Mouse (Mus musculus): Measurements from ENCODE around the gene Rasgrf2. TPM values are rescaled to one million over a fixed set of nuclear protein-coding genes. Genes with fewer than 3 reads are reported as not detected.

The Rasgrf2 gene
- polyA plus RNA-seq, 1 experiment, result not detected

DNA sequence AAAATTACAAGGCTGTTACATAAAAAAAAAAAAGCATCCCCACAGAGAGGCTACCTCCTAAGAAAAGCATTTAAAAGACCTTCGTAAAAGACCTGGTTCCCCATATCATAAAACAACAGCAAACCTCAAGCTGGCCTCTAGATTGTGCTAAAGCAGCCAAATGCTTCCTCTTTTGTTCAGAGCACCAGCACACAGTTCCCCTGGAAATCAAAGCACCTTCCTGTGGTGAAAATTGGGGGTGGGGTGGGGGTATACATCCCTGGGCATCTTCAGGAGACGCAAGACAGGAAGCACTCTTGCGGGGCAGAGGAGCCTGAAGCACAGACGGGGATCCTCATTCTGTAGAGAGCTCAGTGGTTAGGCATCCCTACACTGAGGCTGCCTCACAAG lies 216.3 kb downstream of the Rasgrf2 start:
- H3K4me1 ChIP-seq (ENCODE audit: control insufficient read depth), result no peaks in the 10 kb centered on the region
- TF ChIP-seq TAL1 (IDR thresholded peaks at IDR 0.05; ENCODE audit: low read length) (no peak), GATA1 (IDR thresholded peaks at IDR 0.05; ENCODE audit: low read length) (no peak)
- no peaks in the 10 kb centered on the region for H3K9me3 ChIP-seq (ENCODE audit: control insufficient read depth, low read length)
- no peak overlapping the region for H3K4me3 ChIP-seq (replicated peaks)
- no peaks in the 10 kb centered on the region for H3K36me3 ChIP-seq (ENCODE audit: control insufficient read depth)
- no peaks in the 10 kb centered on the region for H3K27me3 ChIP-seq (ENCODE audit: control insufficient read depth)

DNA sequence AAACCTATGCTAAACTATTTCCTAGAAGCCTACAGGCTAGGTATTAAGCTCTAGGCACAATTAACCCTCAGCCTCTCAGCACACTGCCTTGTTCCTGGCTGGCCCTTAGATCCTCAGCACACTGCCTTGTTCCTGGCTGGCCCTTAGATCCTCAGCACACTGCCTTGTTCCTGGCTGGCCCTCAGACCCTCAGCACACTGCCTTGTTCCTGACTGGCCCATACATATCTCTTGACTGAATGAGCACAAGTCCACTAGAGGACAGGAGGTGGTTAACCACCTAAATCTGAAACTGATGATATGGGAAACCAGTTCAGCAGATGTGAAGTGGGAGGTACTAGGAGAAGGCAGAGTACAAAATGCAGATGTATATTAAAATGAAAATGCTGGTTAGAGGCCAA lies 219.8 kb downstream of the Rasgrf2 start:
- H3K27me3 ChIP-seq (ENCODE audit: control insufficient read depth), result no peaks in the 10 kb centered on the region
- TF ChIP-seq GATA1 (IDR thresholded peaks at IDR 0.05; ENCODE audit: low read length) (no peak), TAL1 (IDR thresholded peaks at IDR 0.05; ENCODE audit: low read length) (no peak)
- no peaks in the 10 kb centered on the region for H3K9me3 ChIP-seq (ENCODE audit: control insufficient read depth, low read length)
- no peaks in the 10 kb centered on the region for H3K4me1 ChIP-seq (ENCODE audit: control insufficient read depth)
- H3K4me3 ChIP-seq (replicated peaks), result no peak overlapping the region
- H3K36me3 ChIP-seq (ENCODE audit: control insufficient read depth), result no peaks in the 10 kb centered on the region

DNA sequence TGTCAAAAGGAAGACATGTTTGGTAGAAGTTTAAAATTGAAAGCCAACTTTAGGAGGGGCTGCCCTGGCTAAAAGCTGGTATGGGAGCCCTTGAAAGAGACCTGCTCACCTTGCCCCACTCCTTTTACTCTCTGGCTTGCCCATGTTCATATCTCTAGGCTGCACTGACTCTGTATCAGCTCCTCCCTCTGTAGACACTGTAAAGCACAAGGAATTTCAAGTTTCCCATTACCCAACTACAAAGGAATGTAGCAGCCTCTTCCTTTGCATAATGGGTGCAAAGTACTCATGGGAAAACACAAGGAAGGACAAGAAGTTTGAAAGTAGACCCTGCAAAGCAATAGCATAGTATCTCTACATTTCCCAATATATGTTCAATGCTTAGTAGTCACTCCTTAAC lies 220.2 kb downstream of the Rasgrf2 start:
- H3K36me3 ChIP-seq (ENCODE audit: control insufficient read depth), result no peaks in the 10 kb centered on the region
- H3K9me3 ChIP-seq (ENCODE audit: control insufficient read depth, low read length), result no peaks in the 10 kb centered on the region
- no peaks in the 10 kb centered on the region for H3K27me3 ChIP-seq (ENCODE audit: control insufficient read depth)
- no peak overlapping the region for H3K4me3 ChIP-seq (replicated peaks)
- no peaks in the 10 kb centered on the region for H3K4me1 ChIP-seq (ENCODE audit: control insufficient read depth)
- TF ChIP-seq TAL1 (IDR thresholded peaks at IDR 0.05; ENCODE audit: low read length) (no peak), GATA1 (IDR thresholded peaks at IDR 0.05; ENCODE audit: low read length) (no peak)

DNA sequence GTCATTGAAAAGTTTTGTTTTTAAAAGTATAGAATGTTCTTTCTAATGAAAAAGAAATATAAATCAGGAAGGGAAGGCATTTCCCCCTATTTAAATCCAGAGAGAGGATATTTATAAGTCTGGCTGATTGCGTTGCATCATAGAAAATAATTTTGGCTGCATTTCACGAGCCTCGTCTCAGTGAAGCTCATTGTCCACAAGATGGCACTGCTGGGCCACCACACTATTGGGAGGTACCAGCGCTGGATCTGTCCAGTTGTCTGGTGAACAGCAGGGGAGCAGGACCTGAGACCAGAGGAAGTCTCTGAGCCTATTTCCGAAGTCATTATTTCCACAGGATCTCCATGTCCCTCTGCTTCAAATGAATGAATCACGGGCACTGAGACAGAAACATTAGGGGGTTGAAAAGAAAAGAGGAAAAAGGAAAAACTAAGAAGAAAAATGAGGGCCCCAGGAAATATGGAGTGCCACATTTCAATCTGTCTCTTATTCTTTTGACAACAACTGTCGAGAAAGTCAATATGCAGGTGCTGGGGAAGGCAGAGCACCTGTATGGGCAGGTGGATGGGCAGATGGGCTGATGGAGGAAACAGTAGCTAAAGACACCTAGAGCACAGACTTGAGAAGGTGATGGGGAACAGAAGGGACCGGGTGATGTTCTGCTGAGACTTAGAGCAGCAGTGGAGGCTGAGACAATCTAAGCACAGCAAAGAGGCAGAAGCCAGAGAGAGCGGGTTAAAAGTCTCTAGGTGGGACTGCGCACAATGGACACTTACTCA lies 223.1 kb downstream of the Rasgrf2 start:
- no peak overlapping the region for H3K4me3 ChIP-seq (replicated peaks)
- H3K9me3 ChIP-seq (ENCODE audit: control insufficient read depth, low read length), result no peaks in the 10 kb centered on the region
- TF ChIP-seq TAL1 (IDR thresholded peaks at IDR 0.05; ENCODE audit: low read length) (no peak), GATA1 (IDR thresholded peaks at IDR 0.05; ENCODE audit: low read length) (no peak)
- no peaks in the 10 kb centered on the region for H3K27me3 ChIP-seq (ENCODE audit: control insufficient read depth)
- H3K4me1 ChIP-seq (ENCODE audit: control insufficient read depth), result no peaks in the 10 kb centered on the region
- H3K36me3 ChIP-seq (ENCODE audit: control insufficient read depth), result no peaks in the 10 kb centered on the region

- no peaks in the 10 kb centered on the region for H3K4me1 ChIP-seq (ENCODE audit: control insufficient read depth)
- TF ChIP-seq GATA1 (IDR thresholded peaks at IDR 0.05; ENCODE audit: low read length), result no peak
- no peak for TF ChIP-seq TAL1 (IDR thresholded peaks at IDR 0.05; ENCODE audit: low read length)
Measured at GRCm38 (mm10) chr13:91906338-91906737, 225.1 kb downstream of the Rasgrf2 start.

DNA sequence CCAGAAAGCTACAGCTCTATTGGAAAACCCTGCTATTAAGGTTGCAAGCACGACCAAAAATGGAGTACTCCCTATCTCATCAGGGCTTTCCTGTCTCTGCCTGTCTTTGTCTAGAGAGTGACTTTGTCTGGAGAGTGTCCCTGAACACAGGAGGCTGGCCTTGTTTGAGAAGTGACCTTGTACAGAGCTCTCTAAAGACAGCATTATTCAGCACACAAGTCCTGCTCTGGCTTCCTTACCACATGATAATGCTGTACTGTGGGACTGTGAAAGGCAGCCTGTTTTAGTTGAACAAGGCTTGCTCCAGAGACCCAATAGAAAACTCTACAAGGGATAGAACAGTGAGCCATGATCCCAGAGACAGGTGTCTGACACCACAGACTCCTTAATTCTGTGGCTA lies 235.0 kb downstream of the Rasgrf2 start:
- H3K4me1 ChIP-seq (ENCODE audit: control insufficient read depth), result no peaks in the 10 kb centered on the region
- no peaks in the 10 kb centered on the region for H3K27me3 ChIP-seq (ENCODE audit: control insufficient read depth)
- no peaks in the 10 kb centered on the region for H3K36me3 ChIP-seq (ENCODE audit: control insufficient read depth)
- TF ChIP-seq GATA1 (IDR thresholded peaks at IDR 0.05; ENCODE audit: low read length), result no peak
- TF ChIP-seq TAL1 (IDR thresholded peaks at IDR 0.05; ENCODE audit: low read length), result no peak
- no peak overlapping the region for H3K4me3 ChIP-seq (replicated peaks)
- no peaks in the 10 kb centered on the region for H3K9me3 ChIP-seq (ENCODE audit: control insufficient read depth, low read length)

More at GRCm38 (mm10) chr13:91906338-91906737, 225.1 kb downstream of the Rasgrf2 start:
- H3K36me3 ChIP-seq (ENCODE audit: control insufficient read depth), result no peaks in the 10 kb centered on the region
- H3K27me3 ChIP-seq (ENCODE audit: control insufficient read depth), result no peaks in the 10 kb centered on the region
- no peak overlapping the region for H3K4me3 ChIP-seq (replicated peaks)
- no peaks in the 10 kb centered on the region for H3K9me3 ChIP-seq (ENCODE audit: control insufficient read depth, low read length)

DNA sequence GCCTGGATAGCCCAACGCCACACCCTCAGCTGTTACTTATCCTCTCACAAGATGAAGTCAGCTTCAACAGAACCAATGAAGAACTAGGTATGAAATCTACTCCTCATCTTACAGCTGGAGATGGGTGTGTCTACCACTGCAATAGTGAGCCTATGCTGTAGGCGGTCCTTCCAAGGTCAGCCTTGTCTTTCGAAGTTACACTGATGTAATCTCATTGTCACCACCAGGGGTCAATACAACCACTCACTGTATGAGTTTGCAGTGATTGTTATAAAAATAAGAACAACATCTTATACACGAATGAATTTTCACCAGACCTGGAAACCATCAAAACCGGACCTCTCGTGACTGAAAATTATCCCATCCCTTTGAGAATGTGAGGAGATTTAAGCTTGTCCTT lies 238.3 kb downstream of the Rasgrf2 start:
- Histone ChIP-seq H3K27me3 (ENCODE audit: control insufficient read depth) (no peaks in the 10 kb centered on the region), H3K4me1 (ENCODE audit: control insufficient read depth) (no peaks in the 10 kb centered on the region), H3K4me3 (replicated peaks) (no peak overlapping the region), H3K36me3 (ENCODE audit: control insufficient read depth) (no peaks in the 10 kb centered on the region), H3K9me3 (ENCODE audit: control insufficient read depth, low read length) (no peaks in the 10 kb centered on the region)
- TF ChIP-seq GATA1 (IDR thresholded peaks at IDR 0.05; ENCODE audit: low read length) (no peak), TAL1 (IDR thresholded peaks at IDR 0.05; ENCODE audit: low read length) (no peak)

- Histone ChIP-seq H3K4me1 (ENCODE audit: control insufficient read depth) (no peaks in the 10 kb centered on the region), H3K27me3 (ENCODE audit: control insufficient read depth) (no peaks in the 10 kb centered on the region), H3K9me3 (ENCODE audit: control insufficient read depth, low read length) (no peaks in the 10 kb centered on the region), H3K36me3 (ENCODE audit: control insufficient read depth) (no peaks in the 10 kb centered on the region), H3K4me3 (replicated peaks) (no peak overlapping the region)
- TF ChIP-seq GATA1 (IDR thresholded peaks at IDR 0.05; ENCODE audit: low read length), result no peak
- TF ChIP-seq TAL1 (IDR thresholded peaks at IDR 0.05; ENCODE audit: low read length), result no peak
Measured at GRCm38 (mm10) chr13:91890031-91890619, 241.3 kb downstream of the Rasgrf2 start.

DNA sequence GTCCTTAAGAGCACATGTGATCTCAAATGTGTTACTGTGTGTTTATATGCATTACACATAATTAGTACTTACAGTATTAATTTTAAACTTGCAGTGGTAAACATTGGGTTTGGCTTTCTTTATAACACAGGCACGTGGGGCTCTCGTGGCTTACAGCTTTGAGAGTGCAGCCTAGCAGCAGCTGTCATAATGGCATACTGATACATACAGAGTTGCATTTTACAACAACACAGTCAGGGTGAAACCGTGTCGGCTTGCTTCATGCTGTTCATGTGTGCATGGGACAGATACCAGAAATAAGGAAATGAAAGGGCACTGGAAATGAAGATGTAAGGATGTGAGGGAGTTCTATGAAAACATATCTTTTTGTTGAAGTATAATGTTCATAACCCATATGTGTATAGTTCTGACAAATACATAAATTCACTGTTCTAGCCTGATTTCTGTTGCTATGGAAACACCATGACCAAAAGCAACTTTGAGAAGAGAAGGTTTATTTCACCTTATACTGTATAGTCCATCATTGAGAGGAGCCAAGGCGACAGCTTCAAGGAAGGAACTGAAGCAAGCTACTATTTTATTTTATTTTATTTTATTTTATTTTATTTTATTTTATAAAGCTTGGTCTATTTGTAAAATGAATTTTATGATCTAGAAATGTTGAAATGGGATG lies 246.6 kb downstream of the Rasgrf2 start:
- Histone ChIP-seq H3K9me3 (ENCODE audit: control insufficient read depth, low read length) (no peaks in the 10 kb centered on the region), H3K4me3 (replicated peaks) (no peak overlapping the region), H3K27me3 (ENCODE audit: control insufficient read depth) (no peaks in the 10 kb centered on the region), H3K36me3 (ENCODE audit: control insufficient read depth) (no peaks in the 10 kb centered on the region), H3K4me1 (ENCODE audit: control insufficient read depth) (no peaks in the 10 kb centered on the region)
- no peak for TF ChIP-seq GATA1 (IDR thresholded peaks at IDR 0.05; ENCODE audit: low read length)
- no peak for TF ChIP-seq TAL1 (IDR thresholded peaks at IDR 0.05; ENCODE audit: low read length)
